Mouse (Mus musculus) hindbrain, embryonic 13.5 days (tissue): ENCODE data around the gene Gm11985. TPM values are rescaled to one million over a fixed set of nuclear protein-coding genes. Genes with fewer than 3 reads are reported as not detected.

Source experiments
- ATAC-seq: fragments of 200-750 bp; cut with Nextera tagmentation; 2 replicates; pipeline ENCODE4 v1.8.0; 2017; ENCODE audit warnings: moderate TSS enrichment; ENCODE audit not compliant: low FRiP score
- H3K27ac ChIP-seq: fragments of 300-500 bp; sonication (generic); 2 replicates; pipeline ENCODE4 v1.5.1; 2015; ENCODE audit warnings: inconsistent platforms, mild to moderate bottlenecking, moderate library complexity
- H3K27me3 ChIP-seq: fragments of 300-500 bp; sonication (generic); 2 replicates; pipeline ENCODE4 v1.6.1; 2015; ENCODE audit warnings: mild to moderate bottlenecking, inconsistent platforms
- H3K36me3 ChIP-seq: fragments of 300-500 bp; sonication (generic); 2 replicates; pipeline ENCODE4 v1.6.1; 2015; ENCODE audit warnings: mild to moderate bottlenecking, inconsistent platforms
- H3K4me1 ChIP-seq: fragments of 300-500 bp; sonication (generic); replicated peaks from 2 replicates; pipeline ENCODE4 v1.6.1; 2015; ENCODE audit warnings: inconsistent platforms
- H3K4me2 ChIP-seq: fragments of 300-500 bp; sonication (generic); 2 replicates; pipeline ENCODE4 v1.6.1; 2015; ENCODE audit warnings: inconsistent platforms, mild to moderate bottlenecking, moderate library complexity
- H3K4me3 ChIP-seq: fragments of 300-500 bp; sonication (generic); 2 replicates; pipeline ENCODE4 v1.5.1; 2015; ENCODE audit warnings: mild to moderate bottlenecking, inconsistent platforms
- H3K9ac ChIP-seq: fragments of 300-500 bp; sonication (generic); 2 replicates; pipeline ENCODE4 v1.6.1; 2015; ENCODE audit warnings: mild to moderate bottlenecking, inconsistent platforms
- H3K9me3 ChIP-seq: fragments of 300-500 bp; sonication (generic); 2 replicates; pipeline ENCODE4 v1.6.1; 2016; ENCODE audit warnings: inconsistent platforms
- WGBS: fragments of 180-500 bp; shearing (Covaris S2); methylation state at CpG from one replicate; pipeline ENCODE4 v1.1.7; 2015; 5-methylcytosine and 5-hydroxymethylcytosine counted together
- polyA plus RNA-seq: library from polyadenylated mRNA; unstranded; fragments of >200 nt; fragmentation: Nextera tagmentation; extraction: Ambion mirVana; gene quantifications from 2 replicates; pipeline ENCODE4 v1.2.1, GENCODE M21; 2015

Gm11985 gene
- polyA plus RNA-seq, 1 experiment from 2014 or later, result not detected

DNA sequence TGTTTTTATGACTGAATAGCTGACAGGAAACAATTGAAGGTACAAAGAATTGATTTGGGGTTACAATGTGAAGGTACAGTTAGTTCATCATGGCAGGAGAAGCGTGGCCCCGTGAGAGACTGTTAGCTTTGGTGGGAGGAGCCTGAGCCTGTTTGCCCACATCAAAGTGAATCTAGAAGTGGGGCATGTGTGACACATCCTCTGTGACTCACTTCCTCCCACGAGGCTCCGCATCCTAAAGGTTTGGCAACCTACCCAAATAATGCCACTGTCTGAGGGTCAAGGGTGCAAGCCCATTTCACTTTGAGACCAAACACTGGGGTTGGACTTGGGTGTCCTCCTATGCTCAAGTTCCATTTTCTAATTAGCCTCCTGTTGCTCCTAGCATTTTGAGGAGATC is 43.1 kb downstream of the Gm11985 start:
- no peaks in the 10 kb centered on the region for H3K27me3 ChIP-seq
- 85% methylated on average over 4 of the region's 4 CpGs for WGBS
- ATAC-seq, result no peak
- H3K9ac ChIP-seq, result no peak overlapping the region
- H3K4me3 ChIP-seq, result no peak overlapping the region
- H3K27ac ChIP-seq, result no peak overlapping the region
- no peaks in the 10 kb centered on the region; the same call in none of the 2 replicates for H3K4me1 ChIP-seq
- H3K36me3 ChIP-seq, result peaks cover 30% of the 10 kb centered on the region
- H3K4me2 ChIP-seq, result no peak overlapping the region
- H3K9me3 ChIP-seq, result no peaks in the 10 kb centered on the region

DNA sequence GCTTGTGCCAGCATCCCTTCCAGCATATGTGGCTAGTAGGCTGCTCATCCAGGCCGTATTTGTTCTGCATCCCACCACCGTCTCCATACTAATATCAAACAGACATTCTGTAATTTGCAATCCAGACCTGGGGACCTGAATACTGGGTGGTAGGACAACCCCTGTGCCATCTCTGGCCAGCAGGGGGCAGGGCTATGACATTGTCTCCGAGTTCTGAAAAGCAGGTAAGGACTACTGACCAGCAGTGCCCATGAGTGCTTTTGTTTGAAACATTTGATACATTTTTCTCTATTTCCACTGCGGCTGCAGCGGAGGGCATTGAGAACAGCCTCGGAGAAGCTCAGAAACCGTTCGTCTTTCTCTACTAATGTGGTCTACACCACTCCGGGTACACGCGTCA is 44.0 kb downstream of the Gm11985 start:
- Histone ChIP-seq H3K4me3 (no peak overlapping the region), H3K9ac (no peak overlapping the region), H3K36me3 (peaks cover 32% of the 10 kb centered on the region), H3K9me3 (no peaks in the 10 kb centered on the region), H3K4me1 (no peaks in the 10 kb centered on the region; the same call in 1 of the 2 replicates), H3K27me3 (no peaks in the 10 kb centered on the region), H3K4me2 (no peak overlapping the region), H3K27ac (no peak overlapping the region)
- WGBS, result 87% methylated on average over 11 of the region's 11 CpGs
- ATAC-seq, result no peak

DNA sequence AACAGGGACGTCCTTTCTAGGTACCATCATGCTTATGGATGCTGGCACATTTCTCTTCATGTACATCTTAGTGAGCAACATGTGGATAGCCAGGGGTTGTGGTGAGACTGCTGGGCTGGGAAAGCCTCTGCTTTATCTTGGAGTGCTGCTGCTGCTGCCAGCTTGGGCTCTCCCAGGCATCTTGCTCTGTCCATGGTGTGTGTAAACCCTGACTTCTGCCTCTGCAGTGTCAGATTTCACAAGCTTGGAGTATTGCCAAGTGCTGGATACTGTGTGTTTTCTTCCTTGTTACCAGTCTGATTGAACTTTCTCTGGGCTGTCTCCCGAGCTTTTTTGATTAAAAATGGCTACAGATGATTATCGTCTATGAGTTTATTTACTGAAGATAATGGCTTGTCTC is 45.6 kb downstream of the Gm11985 start:
- no peak overlapping the region for H3K9ac ChIP-seq
- H3K27ac ChIP-seq, result no peak overlapping the region
- H3K4me2 ChIP-seq, result no peak overlapping the region
- ATAC-seq, result no peak; the same call in 1 of the 2 replicates
- H3K4me1 ChIP-seq, result no peaks in the 10 kb centered on the region; the same call in 1 of the 2 replicates
- WGBS, result 59% methylated on average over 3 of the region's 3 CpGs
- H3K4me3 ChIP-seq, result no peak overlapping the region
- H3K36me3 ChIP-seq, result peaks cover 44% of the 10 kb centered on the region
- no peaks in the 10 kb centered on the region for H3K9me3 ChIP-seq
- no peaks in the 10 kb centered on the region for H3K27me3 ChIP-seq

DNA sequence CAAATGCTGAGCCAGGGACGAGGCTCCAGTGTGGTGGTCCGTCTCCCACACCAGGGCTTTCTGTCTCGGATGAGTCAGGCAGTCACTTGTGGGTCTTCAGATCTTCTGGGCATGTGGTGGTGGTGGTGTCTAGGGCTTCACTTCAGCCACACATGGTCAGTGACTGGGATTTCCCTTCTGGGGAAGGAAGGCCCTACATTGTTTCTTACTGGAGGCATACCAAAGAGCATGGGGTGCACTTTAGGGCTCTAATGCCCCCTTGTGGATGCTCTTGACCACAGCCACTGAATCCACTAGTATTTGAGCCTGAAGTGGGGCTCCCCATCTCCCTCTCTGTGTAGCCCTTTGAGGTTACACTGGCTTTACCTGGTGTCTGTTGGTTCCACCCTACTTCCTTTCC is 47.9 kb downstream of the Gm11985 start:
- Histone ChIP-seq H3K4me2 (no peak overlapping the region), H3K4me1 (no peaks in the 10 kb centered on the region; the same call in 1 of the 2 replicates), H3K9ac (no peak overlapping the region), H3K4me3 (no peak overlapping the region), H3K27ac (no peak overlapping the region), H3K36me3 (peaks cover 32% of the 10 kb centered on the region), H3K27me3 (no peaks in the 10 kb centered on the region), H3K9me3 (no peaks in the 10 kb centered on the region)
- ATAC-seq, result no peak
- 98% methylated on average over 3 of the region's 3 CpGs for WGBS

DNA sequence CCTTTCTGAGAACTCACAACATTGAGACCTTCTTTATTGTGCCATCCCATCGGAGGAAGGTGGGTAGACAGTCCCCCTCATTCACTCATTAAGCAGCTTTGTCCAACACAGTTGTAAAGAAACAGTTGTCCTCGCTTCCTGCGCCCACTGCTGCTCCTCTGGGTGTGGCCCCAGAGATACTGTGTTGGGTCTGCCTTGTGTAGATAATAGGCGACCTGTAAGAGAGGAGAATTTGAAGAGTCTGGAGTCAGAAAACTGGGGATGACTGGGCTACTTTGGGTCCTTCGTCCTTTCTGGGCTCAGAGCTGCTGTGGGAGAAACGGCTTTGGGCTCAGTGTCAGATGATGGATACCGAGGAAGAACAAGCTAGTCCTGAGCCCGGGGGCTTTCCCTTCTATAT is 50.0 kb downstream of the Gm11985 start:
- no peak for ATAC-seq
- no peak overlapping the region for H3K9ac ChIP-seq
- peaks cover 24% of the 10 kb centered on the region for H3K36me3 ChIP-seq
- H3K4me2 ChIP-seq, result no peak overlapping the region
- no peaks in the 10 kb centered on the region for H3K9me3 ChIP-seq
- WGBS, result 94% methylated on average over 8 of the region's 8 CpGs
- no peak overlapping the region for H3K4me3 ChIP-seq
- H3K27ac ChIP-seq, result no peak overlapping the region
- no peaks in the 10 kb centered on the region for H3K27me3 ChIP-seq
- H3K4me1 ChIP-seq, result no peaks in the 10 kb centered on the region; the same call in 1 of the 2 replicates

DNA sequence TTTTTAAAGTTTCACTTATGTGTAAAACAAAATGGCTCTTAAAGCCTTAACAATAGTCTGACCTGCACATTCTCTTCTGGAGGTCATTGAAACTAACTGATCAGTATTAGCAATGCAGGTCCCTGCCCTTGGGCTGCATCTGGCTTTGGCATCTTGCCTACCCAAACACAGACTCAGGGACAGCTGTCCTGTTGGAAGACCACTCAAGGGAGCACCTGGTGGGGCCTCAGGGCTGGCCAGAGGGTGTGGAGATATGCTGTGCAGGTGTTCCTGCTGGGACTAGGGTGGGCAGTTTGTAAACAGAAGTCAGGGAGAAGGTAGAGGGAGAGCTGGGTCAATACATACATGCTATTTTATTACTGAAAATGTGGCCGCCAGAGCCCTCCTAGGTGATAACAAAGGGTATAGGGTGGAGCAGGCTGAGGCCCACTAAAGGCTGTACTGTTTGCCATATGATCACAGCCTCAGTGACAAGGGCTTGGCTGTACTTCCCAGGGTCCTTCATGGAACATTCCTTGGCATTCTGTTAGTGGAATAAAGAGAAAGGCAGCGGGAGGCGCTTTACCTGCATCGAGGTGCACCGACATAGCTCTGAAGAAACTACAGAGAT is 52.0 kb downstream of the Gm11985 start:
- Histone ChIP-seq H3K9me3 (no peaks in the 10 kb centered on the region), H3K36me3 (peaks cover 24% of the 10 kb centered on the region), H3K4me3 (no peak overlapping the region), H3K27ac (no peak overlapping the region), H3K4me2 (no peak overlapping the region), H3K4me1 (no peaks in the 10 kb centered on the region), H3K9ac (no peak overlapping the region), H3K27me3 (no peaks in the 10 kb centered on the region)
- ATAC-seq, result no peak
- 93% methylated on average over 5 of the region's 5 CpGs for WGBS

DNA sequence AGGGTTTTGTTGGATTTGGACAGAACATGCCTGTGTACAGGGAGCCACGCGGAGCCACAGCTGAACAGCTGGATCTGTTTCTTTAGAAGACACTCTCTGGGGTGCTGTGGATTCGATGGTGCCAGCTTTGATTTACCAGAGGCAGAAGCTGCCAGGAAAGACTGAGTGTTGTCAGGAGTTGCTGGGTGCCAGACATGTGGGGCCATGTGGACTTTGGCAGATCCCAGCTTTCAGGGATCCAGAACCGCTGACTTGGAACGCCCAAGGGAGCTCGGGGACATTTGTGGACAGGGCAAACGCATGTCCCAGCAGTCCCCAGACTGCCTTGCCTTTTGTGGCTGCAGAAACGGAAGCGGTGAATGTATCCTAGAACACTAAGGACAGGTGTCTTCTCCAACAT is 52.6 kb downstream of the Gm11985 start:
- no peak overlapping the region for H3K4me2 ChIP-seq
- 81% methylated on average over 9 of the region's 9 CpGs for WGBS
- H3K9me3 ChIP-seq, result no peaks in the 10 kb centered on the region
- H3K4me1 ChIP-seq, result no peaks in the 10 kb centered on the region
- H3K27ac ChIP-seq, result no peak overlapping the region
- H3K9ac ChIP-seq, result no peak overlapping the region
- no peak overlapping the region for H3K4me3 ChIP-seq
- H3K27me3 ChIP-seq, result no peaks in the 10 kb centered on the region
- ATAC-seq, result no peak
- H3K36me3 ChIP-seq, result peaks cover 26% of the 10 kb centered on the region

DNA sequence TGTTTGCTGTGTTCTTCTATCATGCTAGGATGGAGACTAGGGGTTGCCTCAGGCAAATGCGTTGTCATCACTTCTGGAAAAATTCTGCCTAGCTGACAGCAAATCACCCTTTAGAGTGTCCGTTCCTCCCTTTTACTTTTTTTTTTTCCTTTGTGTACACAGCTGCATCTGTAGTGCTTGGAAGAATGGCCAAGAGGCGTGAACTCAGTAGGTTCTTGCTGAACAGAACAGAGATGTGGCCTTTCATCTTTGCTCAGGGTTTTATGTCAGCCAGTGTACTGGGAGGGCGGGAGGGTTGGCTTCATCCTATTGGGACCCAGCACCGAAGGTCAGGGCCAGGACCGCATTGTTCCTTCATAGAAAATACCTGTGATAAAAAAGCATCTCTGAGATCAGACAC is 53.1 kb downstream of the Gm11985 start:
- 62% methylated on average over 6 of the region's 6 CpGs for WGBS
- H3K4me2 ChIP-seq, result no peak overlapping the region
- no peaks in the 10 kb centered on the region for H3K27me3 ChIP-seq
- no peaks in the 10 kb centered on the region for H3K4me1 ChIP-seq
- no peak for ATAC-seq
- H3K9me3 ChIP-seq, result no peaks in the 10 kb centered on the region
- H3K36me3 ChIP-seq, result peaks cover 29% of the 10 kb centered on the region
- no peak overlapping the region for H3K9ac ChIP-seq
- no peak overlapping the region for H3K27ac ChIP-seq
- no peak overlapping the region for H3K4me3 ChIP-seq

DNA sequence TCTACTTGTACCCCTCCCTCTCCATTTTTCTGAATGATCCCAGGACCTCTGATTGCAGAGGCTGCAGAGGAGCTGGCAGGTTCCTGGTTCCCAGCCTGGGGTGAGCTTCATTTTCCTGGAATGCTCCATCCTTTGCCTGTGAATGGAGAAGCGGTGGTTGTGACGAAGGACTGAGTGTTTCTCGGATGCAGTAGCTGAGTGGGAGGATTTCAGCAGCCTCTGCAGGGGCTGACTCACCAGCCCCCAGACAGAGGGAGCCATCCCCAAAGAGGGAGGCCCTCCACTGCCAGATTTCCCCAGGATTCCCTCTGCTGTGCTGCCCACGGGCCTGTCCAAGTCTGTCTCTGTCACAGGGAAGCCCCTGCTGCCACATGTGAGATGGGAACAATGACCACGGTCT is 54.0 kb downstream of the Gm11985 start:
- no peak overlapping the region for H3K27ac ChIP-seq
- WGBS, result 82% methylated on average over 5 of the region's 5 CpGs

DNA sequence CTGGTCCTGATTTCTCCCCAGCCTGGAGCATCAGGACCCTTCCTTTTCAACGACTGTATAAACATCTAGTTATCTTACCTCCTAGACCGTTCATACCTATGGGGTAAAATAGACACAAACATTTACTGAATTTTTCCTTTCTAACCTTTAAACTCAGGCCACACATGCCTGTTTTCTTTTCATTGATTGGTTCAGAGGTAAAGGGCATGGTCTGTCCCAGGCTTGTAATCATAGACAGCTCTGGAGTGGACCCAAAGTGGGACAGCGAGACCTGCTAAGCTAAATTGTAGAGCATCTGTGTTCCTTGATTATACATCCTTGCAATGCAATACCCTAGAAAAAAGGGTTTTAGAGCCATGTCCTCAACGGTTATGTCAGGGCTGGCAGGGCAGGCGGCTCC is 54.6 kb downstream of the Gm11985 start:
- 95% methylated on average over 5 of the region's 5 CpGs for WGBS
- H3K4me3 ChIP-seq, result no peak overlapping the region

More for the DNA sequence above, 54.0 kb downstream of the Gm11985 start:
- no peaks in the 10 kb centered on the region for H3K4me1 ChIP-seq
- H3K4me2 ChIP-seq, result no peak overlapping the region
- no peaks in the 10 kb centered on the region for H3K27me3 ChIP-seq
- H3K36me3 ChIP-seq, result peaks cover 21% of the 10 kb centered on the region
- ATAC-seq, result no peak
- H3K4me3 ChIP-seq, result no peak overlapping the region
- no peak overlapping the region for H3K9ac ChIP-seq
- H3K9me3 ChIP-seq, result no peaks in the 10 kb centered on the region

More for the DNA sequence above, 54.6 kb downstream of the Gm11985 start:
- no peaks in the 10 kb centered on the region for H3K4me1 ChIP-seq
- H3K9me3 ChIP-seq, result no peaks in the 10 kb centered on the region
- no peaks in the 10 kb centered on the region for H3K27me3 ChIP-seq
- no peak overlapping the region for H3K27ac ChIP-seq
- H3K36me3 ChIP-seq, result peaks cover 16% of the 10 kb centered on the region
- ATAC-seq, result no peak
- H3K4me2 ChIP-seq, result no peak overlapping the region
- H3K9ac ChIP-seq, result no peak overlapping the region

Other genes starting within 250 kb of the Gm11985 start
- 4.5 and 5.1 TPM in 2 replicates for gene Adcy1, start 125.1 kb downstream of the Gm11985 start, polyA plus RNA-seq
- gene Igfbp1, start 9.2 kb upstream of the Gm11985 start, polyA plus RNA-seq, result 0.10 TPM in 1 of 2 replicates, not detected in the other
- gene Igfbp3, start 25.4 kb upstream of the Gm11985 start, polyA plus RNA-seq, result 13.8 and 14.1 TPM in 2 replicates